Mouse (Mus musculus): ENCODE results near the gene Adra2c. TPM values are rescaled to one million over a fixed set of nuclear protein-coding genes. Genes with fewer than 3 reads are reported as not detected.

Gene Adra2c
- polyA plus RNA-seq, 1 experiment from 2014 or later = not detected

Other genes with a start within 250 kb of the Adra2c start
- gene Hgfac, start 236.8 kb upstream of the Adra2c start, polyA plus RNA-seq (2018) = not detected in 3 replicates
- gene Dok7, start 221.6 kb upstream of the Adra2c start, polyA plus RNA-seq (2018) = 0.07 TPM in 1 of 3 replicates, not detected in the others
- gene Lrpap1, start 172.6 kb upstream of the Adra2c start, polyA plus RNA-seq (2018) = 112 to 144 TPM (median 118 TPM) in 3 replicates
- gene Hmx1, start 110.8 kb downstream of the Adra2c start, polyA plus RNA-seq (2018) = not detected in 3 replicates
- not detected in 3 replicates for gene Cpz, start 247.4 kb downstream of the Adra2c start, polyA plus RNA-seq (2018)

Data from macrophage (primary cell).